Mouse (Mus musculus) bone marrow, adult 2 months (tissue): ENCODE measurements at regions not wholly inside any gene's neighbourhood (a gene's known extent, or its start where the extent isn't known, plus 50 kb on each side); places are given as distances from the start of the nearest gene placed in this dataset.

Experiments
- CTCF ChIP-seq: fragments of 200-500 bp; IDR thresholded peaks from 2 replicates; pipeline ENCODE4 v1.5.1; 2011; ENCODE audit warnings: low read length, control low read depth; ENCODE audit not compliant: control insufficient read depth, insufficient read depth
- POLR2A ChIP-seq: fragments of 200-500 bp; IDR thresholded peaks from 2 replicates; pipeline ENCODE4 v1.6.1; 2011; ENCODE audit warnings: low read depth, mild to moderate bottlenecking, control low read depth, low read length, borderline replicate concordance; ENCODE audit not compliant: control insufficient read depth

DNA sequence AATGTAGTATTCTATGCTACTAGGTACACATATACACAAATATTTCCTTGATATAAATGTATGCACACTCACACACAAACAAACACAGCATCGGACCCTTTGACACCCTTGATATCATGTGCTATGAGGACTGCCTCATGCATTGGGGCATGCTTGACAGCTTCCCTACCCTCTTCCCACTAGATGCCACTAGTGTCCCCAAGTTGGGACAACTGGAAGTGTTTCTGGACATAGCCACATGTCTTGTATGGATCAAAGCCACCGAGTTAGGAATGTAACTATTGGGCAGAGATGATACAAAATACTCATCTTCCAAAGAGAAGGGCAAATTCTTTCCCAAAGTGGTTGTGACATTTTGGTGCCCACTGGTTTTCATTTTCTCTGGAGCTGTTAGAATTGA is 565.2 kb upstream of the Id4 start:
- no peak for TF ChIP-seq CTCF
- TF ChIP-seq POLR2A, result no peak
